Mouse (Mus musculus) heart, adult 2 months (tissue): ENCODE data around the gene Gm20425.

Source experiments
- CTCF ChIP-seq: fragments of 200-600 bp; IDR thresholded peaks from 2 replicates; pipeline ENCODE4 v1.8.1; 2022; ENCODE audit warnings: antibody characterized with exemption, mild to moderate bottlenecking, moderate library complexity
- EP300 ChIP-seq: fragments of 200-500 bp; IDR thresholded peaks from 2 replicates; pipeline ENCODE4 v1.6.1; 2011; ENCODE audit warnings: low read depth, low read length, control low read depth; ENCODE audit not compliant: insufficient read depth
- POLR2A ChIP-seq: fragments of 200-500 bp; IDR thresholded peaks from 2 replicates; pipeline ENCODE4 v1.6.1; 2011; ENCODE audit warnings: mild to moderate bottlenecking, low read depth, low read length, control low read depth; ENCODE audit not compliant: insufficient read depth

GRCm38 (mm10) chr9:103208802-103209423 is 21.2 kb downstream of the Gm20425 start:
- no peak for TF ChIP-seq EP300
- TF ChIP-seq CTCF, result no peak
- TF ChIP-seq POLR2A, result no peak
